Mouse (Mus musculus): Measurements from ENCODE around the gene Fyn.

- TF ChIP-seq EP300 (IDR thresholded peaks at IDR 0.05; ENCODE audit: low read depth) (no peak), CTCF (IDR thresholded peaks at IDR 0.05; ENCODE audit: low read depth) (no peak)
These were observed 215.1 kb downstream of the Fyn start for GRCm38 (mm10) chr10:39583718-39584117.

Data from liver, postnatal 0 days (tissue).